Mouse (Mus musculus): ENCODE measurements around the gene Parvb. TPM values are rescaled to one million over a fixed set of nuclear protein-coding genes. Genes with fewer than 3 reads are reported as not detected.
"Not testable (repeated sequence)": the region's sequence is repeated elsewhere in the genome, so short reads cannot be mapped to it uniquely, and the experiment has no call there.

Parvb gene
- polyA plus RNA-seq, 1 experiment from 2014 or later = 15.5 TPM

GRCm38 (mm10) chr15:84278091-84278490, 46.2 kb downstream of the Parvb start:
- Histone ChIP-seq H3K4me1 (no peaks in the 10 kb centered on the region), H3K36me3 (peaks cover 61% of the 10 kb centered on the region), H3K9ac (no peak overlapping the region), H3K9me3 (peaks cover 4% of the 10 kb centered on the region; the same call in 1 of the 2 replicates), H3K27ac (replicated peaks) (no peak overlapping the region), H3K27me3 (replicated peaks) (no peaks in the 10 kb centered on the region), H3K4me3 (no peak overlapping the region), H3K4me2 (no peak overlapping the region)
- 87% methylated on average over 7 of the region's 7 CpGs for WGBS
- no peak for ATAC-seq (ENCODE audit: extremely low read depth, insufficient number of reproducible peaks, low FRiP score, low TSS enrichment)

- Histone ChIP-seq H3K9me3 (peaks cover 4% of the 10 kb centered on the region; the same call in 1 of the 2 replicates), H3K27me3 (replicated peaks) (no peaks in the 10 kb centered on the region), H3K36me3 (peaks cover 61% of the 10 kb centered on the region), H3K4me1 (no peaks in the 10 kb centered on the region), H3K4me3 (no peak overlapping the region), H3K9ac (no peak overlapping the region), H3K4me2 (no peak overlapping the region), H3K27ac (replicated peaks) (no peak overlapping the region)
- WGBS = 75% methylated on average over 7 of the region's 7 CpGs
- ATAC-seq (ENCODE audit: extremely low read depth, insufficient number of reproducible peaks, low FRiP score, low TSS enrichment) = no peak
These were observed 46.8 kb downstream of the Parvb start for GRCm38 (mm10) chr15:84278656-84279055.

GRCm38 (mm10) chr15:84280309-84280708, 48.5 kb downstream of the Parvb start:
- no peak overlapping the region for H3K4me2 ChIP-seq
- ATAC-seq (ENCODE audit: extremely low read depth, insufficient number of reproducible peaks, low FRiP score, low TSS enrichment) = no peak
- no peak overlapping the region for H3K4me3 ChIP-seq
- H3K9me3 ChIP-seq = no peaks in the 10 kb centered on the region
- H3K36me3 ChIP-seq = peaks cover 58% of the 10 kb centered on the region
- WGBS = 75% methylated on average over 8 of the region's 8 CpGs
- no peak overlapping the region for H3K9ac ChIP-seq
- no peak overlapping the region for H3K27ac ChIP-seq (replicated peaks)
- no peaks in the 10 kb centered on the region for H3K27me3 ChIP-seq (replicated peaks)
- no peaks in the 10 kb centered on the region for H3K4me1 ChIP-seq

- no peak overlapping the region for H3K4me3 ChIP-seq
- no peak for ATAC-seq (ENCODE audit: extremely low read depth, insufficient number of reproducible peaks, low FRiP score, low TSS enrichment)
- H3K4me1 ChIP-seq = no peaks in the 10 kb centered on the region
- H3K27ac ChIP-seq (replicated peaks) = no peak overlapping the region
- H3K9me3 ChIP-seq = no peaks in the 10 kb centered on the region
- no peak overlapping the region for H3K9ac ChIP-seq
- H3K4me2 ChIP-seq = no peak overlapping the region
- H3K27me3 ChIP-seq (replicated peaks) = no peaks in the 10 kb centered on the region
- WGBS = 66% methylated on average over 11 of the region's 11 CpGs
- peaks cover 53% of the 10 kb centered on the region for H3K36me3 ChIP-seq
These were observed 49.0 kb downstream of the Parvb start for GRCm38 (mm10) chr15:84280712-84281347.

GRCm38 (mm10) chr15:84282206-84283085, 50.6 kb downstream of the Parvb start:
- H3K27me3 ChIP-seq (replicated peaks) = no peaks in the 10 kb centered on the region
- no peak for ATAC-seq (ENCODE audit: extremely low read depth, insufficient number of reproducible peaks, low FRiP score, low TSS enrichment)
- H3K4me1 ChIP-seq = peaks cover 9% of the 10 kb centered on the region; the same call in 1 of the 2 replicates
- WGBS = 77% methylated on average over 20 of the region's 20 CpGs
- H3K27ac ChIP-seq (replicated peaks) = no peak overlapping the region
- peaks cover 44% of the 10 kb centered on the region for H3K36me3 ChIP-seq
- no peak overlapping the region for H3K9ac ChIP-seq
- no peak overlapping the region for H3K4me3 ChIP-seq
- H3K9me3 ChIP-seq = no peaks in the 10 kb centered on the region
- no peak overlapping the region for H3K4me2 ChIP-seq

GRCm38 (mm10) chr15:84284059-84284458, 52.2 kb downstream of the Parvb start:
- Histone ChIP-seq H3K9me3 (no peaks in the 10 kb centered on the region), H3K4me2 (no peak overlapping the region), H3K36me3 (peaks cover 46% of the 10 kb centered on the region), H3K27me3 (replicated peaks) (no peaks in the 10 kb centered on the region), H3K27ac (replicated peaks) (no peak overlapping the region), H3K4me3 (no peak overlapping the region), H3K9ac (no peak overlapping the region), H3K4me1 (peaks cover 9% of the 10 kb centered on the region; the same call in 1 of the 2 replicates)
- no peak for ATAC-seq (ENCODE audit: extremely low read depth, insufficient number of reproducible peaks, low FRiP score, low TSS enrichment)
- WGBS = 64% methylated on average over 5 of the region's 5 CpGs

- Histone ChIP-seq H3K9me3 (no peaks in the 10 kb centered on the region), H3K36me3 (peaks cover 41% of the 10 kb centered on the region), H3K4me1 (peaks cover 9% of the 10 kb centered on the region; the same call in 1 of the 2 replicates), H3K4me3 (no peak overlapping the region), H3K27ac (replicated peaks) (no peak overlapping the region), H3K4me2 (no peak overlapping the region), H3K9ac (no peak overlapping the region), H3K27me3 (replicated peaks) (no peaks in the 10 kb centered on the region)
- no peak for ATAC-seq (ENCODE audit: extremely low read depth, insufficient number of reproducible peaks, low FRiP score, low TSS enrichment)
- WGBS = 86% methylated on average over 7 of the region's 7 CpGs
These were observed 53.6 kb downstream of the Parvb start for GRCm38 (mm10) chr15:84285453-84285852.

GRCm38 (mm10) chr15:84288953-84289352, 57.1 kb downstream of the Parvb start:
- H3K4me3 ChIP-seq; H3K27me3 ChIP-seq (replicated peaks); H3K9me3 ChIP-seq; H3K27ac ChIP-seq (replicated peaks); H3K4me1 ChIP-seq; ATAC-seq (ENCODE audit: extremely low read depth, insufficient number of reproducible peaks, low FRiP score, low TSS enrichment); H3K4me2 ChIP-seq; H3K9ac ChIP-seq: not testable (repeated sequence)
- 88% methylated on average over 1 of the region's 1 CpGs for WGBS
- peaks cover 52% of the 10 kb centered on the region for H3K36me3 ChIP-seq

GRCm38 (mm10) chr15:84291097-84291496, 59.3 kb downstream of the Parvb start:
- WGBS = 79% methylated on average over 5 of the region's 5 CpGs
- Histone ChIP-seq H3K9me3 (no peaks in the 10 kb centered on the region), H3K4me3 (no peak overlapping the region), H3K4me2 (no peak overlapping the region), H3K36me3 (peaks cover 65% of the 10 kb centered on the region), H3K9ac (no peak overlapping the region), H3K27ac (replicated peaks) (no peak overlapping the region), H3K27me3 (replicated peaks) (no peaks in the 10 kb centered on the region), H3K4me1 (peaks cover 8% of the 10 kb centered on the region; the same call in 1 of the 2 replicates)
- ATAC-seq (ENCODE audit: extremely low read depth, insufficient number of reproducible peaks, low FRiP score, low TSS enrichment) = no peak

GRCm38 (mm10) chr15:84293590-84293989, 61.7 kb downstream of the Parvb start:
- Histone ChIP-seq H3K4me3 (no peak overlapping the region), H3K4me2 (no peak overlapping the region), H3K4me1 (0 out of 2 replicates have a peak, but pooled peaks cover 3% of the 10 kb centered on the region), H3K27ac (replicated peaks) (no peak overlapping the region), H3K27me3 (replicated peaks) (0 out of 2 replicates have a peak, but pooled peaks cover 3% of the 10 kb centered on the region), H3K9ac (no peak overlapping the region), H3K9me3 (no peaks in the 10 kb centered on the region), H3K36me3 (peaks cover 59% of the 10 kb centered on the region)
- WGBS = 77% methylated on average over 12 of the region's 12 CpGs
- ATAC-seq (ENCODE audit: extremely low read depth, insufficient number of reproducible peaks, low FRiP score, low TSS enrichment) = no peak

- H3K9me3 ChIP-seq = no peaks in the 10 kb centered on the region
- no peak overlapping the region for H3K4me2 ChIP-seq
- H3K27me3 ChIP-seq (replicated peaks) = 0 out of 2 replicates have a peak, but pooled peaks cover 4% of the 10 kb centered on the region
- H3K27ac ChIP-seq (replicated peaks) = no peak overlapping the region
- H3K4me1 ChIP-seq = peaks cover 8% of the 10 kb centered on the region; the same call in 1 of the 2 replicates
- H3K9ac ChIP-seq = no peak overlapping the region
- H3K4me3 ChIP-seq = no peak overlapping the region
- ATAC-seq (ENCODE audit: extremely low read depth, insufficient number of reproducible peaks, low FRiP score, low TSS enrichment) = no peak
- H3K36me3 ChIP-seq = peaks cover 54% of the 10 kb centered on the region
- 87% methylated on average over 9 of the region's 9 CpGs for WGBS
These were observed 62.5 kb downstream of the Parvb start for GRCm38 (mm10) chr15:84294391-84294790.

All from heart, embryonic 13.5 days (tissue).